Mouse (Mus musculus): Measurements from ENCODE around the gene Abca12.

DNA sequence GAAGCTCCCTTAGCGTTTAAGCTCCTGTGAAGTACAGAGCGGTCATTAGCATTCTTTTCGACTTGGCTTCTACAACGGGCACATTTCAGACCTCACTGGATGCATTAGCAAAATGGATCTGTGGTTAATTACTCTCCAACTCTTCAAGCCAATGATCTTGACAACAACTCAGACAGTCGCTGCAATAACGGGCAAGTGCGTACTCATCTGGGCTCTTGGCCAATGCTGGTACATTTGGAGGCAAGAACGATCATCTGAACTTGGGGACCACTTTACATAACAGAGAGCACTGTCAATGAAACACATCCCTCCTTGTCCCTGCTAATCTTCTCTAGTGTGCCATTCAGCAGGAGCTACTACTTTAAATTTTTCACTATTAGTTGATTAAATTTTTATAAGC lies 148.1 kb downstream of the Abca12 start:
- no peak for TF ChIP-seq CTCF (IDR thresholded peaks at IDR 0.05; ENCODE audit: extremely low read depth, insufficient read depth, low read length)
- TF ChIP-seq POLR2A (IDR thresholded peaks at IDR 0.05; ENCODE audit: extremely low read depth, insufficient read depth, low read length): no peak

Measured in cortical plate, adult 2 months (tissue).